21 mouse cellular contexts compared by ENCODE assay signal in genomic region chrX:12611211-12611610, GRCm38 (mm10).
"Had no signal": no experiment of that assay in that cellular context is flagged by ENCODE, and none has a peak within 500 bp of the region (broad histone marks: within the 10 kb centered on the region; RNA-seq: fewer than 3 reads in every experiment).

No protein-coding gene starts in this region.

- H3K4me1 ChIP-seq: limb, embryonic 10.5 days; limb, embryonic 13.5 days; liver, embryonic 15.5 days; lung, embryonic 15.5 days; midbrain, embryonic 12.5 days; midbrain, embryonic 15.5 days; neural tube, embryonic 12.5 days; neural tube, embryonic 15.5 days; stomach, embryonic 15.5 days had no signal

- H3K9me3 ChIP-seq: limb, embryonic 10.5 days; limb, embryonic 13.5 days; liver, embryonic 12.5 days; liver, embryonic 15.5 days; lung, embryonic 15.5 days; midbrain, embryonic 12.5 days; midbrain, embryonic 15.5 days; neural tube, embryonic 12.5 days; neural tube, embryonic 15.5 days; stomach, embryonic 15.5 days had no signal

- DNase-seq: kidney, postnatal 25 days; liver; lung, adult 18-20 months; lung, postnatal 10 days; lung, postnatal 36 days; right cerebral cortex, adult 18-20 months; right cerebral cortex, postnatal 14 days; right cerebral cortex, postnatal 4 days; spleen, adult 18-20 months; thymus, postnatal 25 days had no signal

- H3K4me3 ChIP-seq: limb, embryonic 10.5 days; limb, embryonic 13.5 days; liver, embryonic 12.5 days; liver, embryonic 15.5 days; lung, embryonic 15.5 days; midbrain, embryonic 12.5 days; midbrain, embryonic 15.5 days; neural tube, embryonic 12.5 days; neural tube, embryonic 15.5 days; stomach, embryonic 15.5 days had no signal

- H3K36me3 ChIP-seq: lung, embryonic 15.5 days; midbrain, embryonic 15.5 days; stomach, embryonic 15.5 days had no signal

- ATAC-seq: liver, embryonic 12.5 days; midbrain, embryonic 15.5 days had no signal

- H3K27ac ChIP-seq: kidney, postnatal 0 days; limb, embryonic 10.5 days; limb, embryonic 13.5 days; liver, embryonic 12.5 days; liver, embryonic 15.5 days; lung, embryonic 15.5 days; midbrain, embryonic 12.5 days; midbrain, embryonic 15.5 days; neural tube, embryonic 12.5 days; neural tube, embryonic 15.5 days; stomach, embryonic 15.5 days had no signal

- H3K27me3 ChIP-seq: liver, embryonic 12.5 days; liver, embryonic 15.5 days; lung, embryonic 15.5 days; midbrain, embryonic 12.5 days; midbrain, embryonic 15.5 days; neural tube, embryonic 12.5 days; neural tube, embryonic 15.5 days had no signal

- H3K9ac ChIP-seq: limb, embryonic 13.5 days; liver, embryonic 12.5 days; liver, embryonic 15.5 days; lung, embryonic 15.5 days; midbrain, embryonic 12.5 days; midbrain, embryonic 15.5 days; neural tube, embryonic 12.5 days; neural tube, embryonic 15.5 days; stomach, embryonic 15.5 days had no signal

- H3K4me2 ChIP-seq: limb, embryonic 13.5 days; liver, embryonic 12.5 days; liver, embryonic 15.5 days; lung, embryonic 15.5 days; midbrain, embryonic 12.5 days; midbrain, embryonic 15.5 days; neural tube, embryonic 12.5 days; neural tube, embryonic 15.5 days; stomach, embryonic 15.5 days had no signal
